Mouse (Mus musculus) hematopoietic multipotent progenitor cell, adult 10-12 weeks (in vitro differentiated cells): ENCODE measurements around the gene Syndig1l. TPM values are rescaled to one million over a fixed set of nuclear protein-coding genes. Genes with fewer than 3 reads are reported as not detected.

Experiments used
- polyA plus RNA-seq: library from polyadenylated mRNA; stranded (reverse); fragments of >175 nt; gene quantifications from 2 replicates; pipeline ENCODE4 v1.2.3, GENCODE M21; 2012; ENCODE audit warnings: low replicate concordance

Syndig1l gene
- polyA plus RNA-seq, result 0.57 and 1.3 TPM in 2 replicates

DNA sequence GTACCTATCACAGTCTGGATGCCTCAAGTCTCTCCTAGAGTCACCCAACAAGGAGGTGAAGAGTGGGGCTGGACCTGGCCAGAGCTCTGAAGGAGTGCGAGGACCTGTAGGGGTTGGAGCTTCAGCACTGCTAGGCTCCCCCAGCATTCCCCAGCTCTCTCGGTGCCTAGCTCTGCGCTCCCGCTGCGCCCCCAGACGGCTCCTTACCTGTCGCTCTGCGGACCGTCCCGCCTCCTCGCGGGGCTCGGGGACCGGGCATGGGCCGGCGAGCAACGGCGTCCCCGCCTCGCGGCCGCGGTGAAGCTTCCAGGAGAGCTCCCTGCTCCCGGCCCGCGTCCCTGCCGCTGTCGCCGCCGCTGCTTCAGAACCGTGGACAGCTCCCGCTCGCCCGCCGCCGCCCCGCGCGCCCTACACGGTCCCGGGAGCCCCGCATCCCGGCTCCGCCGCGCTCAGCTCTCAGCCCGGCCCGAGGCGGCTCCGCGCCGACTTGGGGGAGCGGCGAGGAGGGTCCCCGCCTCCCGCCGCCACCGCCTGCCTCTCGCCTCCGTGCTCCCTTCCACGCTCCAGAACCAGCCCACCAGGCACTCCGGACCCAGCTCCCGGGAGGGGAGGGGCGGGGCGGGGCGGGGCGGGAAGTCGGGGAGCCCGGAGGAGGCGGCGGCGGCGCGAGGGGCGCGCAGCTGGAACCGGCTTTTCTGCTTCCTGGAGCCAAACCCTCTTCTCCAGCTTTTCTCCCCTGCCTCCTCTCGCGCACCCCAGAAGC, at the start of gene Syndig1l:
Gene Syndig1l (minus strand): TSS at position 513 of the 763 bp plus-strand sequence.

DNA sequence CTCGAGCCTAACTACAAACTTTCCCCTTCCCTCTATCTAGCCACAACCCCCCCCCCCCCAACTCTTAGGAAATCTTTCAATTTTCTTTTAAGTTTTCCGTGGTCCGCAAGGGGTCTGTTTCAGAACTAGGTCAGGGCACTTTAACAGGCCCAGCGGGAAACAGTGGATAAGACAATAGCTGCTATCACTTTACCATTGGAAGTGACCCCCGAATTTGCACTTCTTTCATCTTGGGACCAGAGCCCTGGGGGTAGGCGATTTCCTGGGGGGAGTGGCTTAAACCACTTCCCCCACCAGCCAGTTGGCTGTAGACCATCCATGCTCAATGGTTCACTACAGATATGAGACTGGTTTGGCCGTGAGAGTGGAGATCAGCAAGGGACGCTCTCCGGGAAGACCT, 58.0 kb downstream of the Syndig1l start, which contains the start of gene Vrtn:
Gene Vrtn (plus strand): TSS at position 366 of the 400 bp plus-strand sequence.

Other genes with a start within 250 kb of the Syndig1l start
- gene Aldh6a1, start 247.8 kb downstream of the Syndig1l start, polyA plus RNA-seq, result 2.4 and 4.5 TPM in 2 replicates
- gene Lin52, start 247.4 kb downstream of the Syndig1l start, polyA plus RNA-seq, result 0.71 and 1.4 TPM in 2 replicates
- gene Vsx2, start 129.1 kb downstream of the Syndig1l start, polyA plus RNA-seq, result not detected in 2 replicates
- gene Abcd4, start 81.4 kb downstream of the Syndig1l start, polyA plus RNA-seq, result 4.1 and 7.4 TPM in 2 replicates
- gene Vrtn, start 57.8 kb downstream of the Syndig1l start, polyA plus RNA-seq, result not detected in 2 replicates
- gene Npc2, start 74.3 kb upstream of the Syndig1l start, polyA plus RNA-seq, result 15.4 and 355 TPM in 2 replicates
- gene Isca2, start 74.4 kb upstream of the Syndig1l start, polyA plus RNA-seq, result 23.6 and 39.8 TPM in 2 replicates
- gene Ltbp2, start 177.7 kb upstream of the Syndig1l start, polyA plus RNA-seq, result 2.3 and 2.6 TPM in 2 replicates